Mouse (Mus musculus) bone marrow macrophage, adult 2 months (primary cell): Measurements from ENCODE around the gene Dock1.

Experiments
- CTCF ChIP-seq: IDR thresholded peaks from 2 replicates; pipeline ENCODE4 v1.5.1; 2012; ENCODE audit warnings: low read depth, mild to moderate bottlenecking, low read length, moderate library complexity
- POLR2A ChIP-seq: IDR thresholded peaks from 2 replicates; pipeline ENCODE4 v1.6.1; 2012; ENCODE audit warnings: mild to moderate bottlenecking, low read depth, low read length, borderline replicate concordance

- TF ChIP-seq CTCF (no peak), POLR2A (no peak)
These were observed 394.8 kb downstream of the Dock1 start for GRCm38 (mm10) chr7:135065301-135065700.
